Comparison of ENCODE assay signal across 8 mouse cellular contexts in genomic region chr11:99024468-99025134, GRCm38 (mm10). TPM values are rescaled to one million over a fixed set of nuclear protein-coding genes. Genes with fewer than 3 reads are reported as not detected.
DNase-seq lines count a peak whose midpoint lies in the region; ATAC-seq and TF ChIP-seq lines count a peak whose summit lies in the region.

No protein-coding gene starts in this region.

- no peak for TF ChIP-seq POLR2A in small intestine, adult 2 months (IDR thresholded peaks at IDR 0.05; ENCODE audit: low read depth, low read length)

- WGBS in limb, embryonic 12.5 days = 52% methylated on average over 18 of the region's 18 CpGs
- 33% methylated on average over 18 of the region's 18 CpGs for WGBS in small intestine, adult 2 months

- no peak for DNase-seq in frontal cortex, postnatal 14 days (ENCODE audit: low spot score in 2 of 2)
- no peak for DNase-seq in B cell, adult 2 months
- no peak for DNase-seq in adrenal gland, postnatal 10 days

- no peaks in the 10 kb centered on the region; the same call in 1 of the 2 replicates for H3K9me3 ChIP-seq in megakaryocyte, embryonic 14.5 days
- H3K9me3 ChIP-seq in limb, embryonic 12.5 days = no peaks in the 10 kb centered on the region

- 0 out of 2 replicates have a peak overlapping the region, but pooled peaks have one; percentile 29 for H3K27ac ChIP-seq in limb, embryonic 12.5 days
- H3K27ac ChIP-seq in small intestine, adult 2 months (ENCODE audit: insufficient read depth, low read depth, low read length) = no peak overlapping the region

- TF ChIP-seq CTCF in small intestine, adult 2 months (IDR thresholded peaks at IDR 0.05; ENCODE audit: extremely low read depth, insufficient read length, insufficient replicate concordance, low read depth, low read length) = no peak

- no peaks in the 10 kb centered on the region for H3K27me3 ChIP-seq in megakaryocyte, embryonic 14.5 days (replicated peaks)
- no peaks in the 10 kb centered on the region for H3K27me3 ChIP-seq in limb, embryonic 12.5 days
- H3K27me3 ChIP-seq in small intestine, adult 2 months (ENCODE audit: control insufficient read depth, insufficient read depth, low read length) = no peaks in the 10 kb centered on the region

- H3K4me2 ChIP-seq in limb, embryonic 12.5 days = peak overlapping the region; percentile 42

- H3K4me3 ChIP-seq in megakaryocyte, embryonic 14.5 days (replicated peaks) = peak overlapping the region; percentile 95
- H3K4me3 ChIP-seq in limb, embryonic 12.5 days (replicated peaks) = peak overlapping the region; percentile 77
- peak overlapping the region; percentile 52 for H3K4me3 ChIP-seq in small intestine, adult 2 months (ENCODE audit: low read depth, low read length)

- peaks cover 42% of the 10 kb centered on the region for H3K4me1 ChIP-seq in megakaryocyte, embryonic 14.5 days
- peaks cover 19% of the 10 kb centered on the region for H3K4me1 ChIP-seq in limb, embryonic 12.5 days (replicated peaks)
- H3K4me1 ChIP-seq in small intestine, adult 2 months (ENCODE audit: control insufficient read depth, insufficient read depth, insufficient read length, low read length) = no peaks in the 10 kb centered on the region

- no peak overlapping the region for H3K9ac ChIP-seq in limb, embryonic 12.5 days (replicated peaks)

- peaks cover 24% of the 10 kb centered on the region for H3K36me3 ChIP-seq in megakaryocyte, embryonic 14.5 days (replicated peaks; ENCODE audit: low read length)
- peaks cover 30% of the 10 kb centered on the region for H3K36me3 ChIP-seq in limb, embryonic 12.5 days
- peaks cover 3% of the 10 kb centered on the region; the same call in 1 of the 2 replicates for H3K36me3 ChIP-seq in small intestine, adult 2 months (ENCODE audit: control insufficient read depth, insufficient read depth, low read length)

- ATAC-seq in megakaryocyte, adult 5-6 weeks (ENCODE audit: poor library complexity, severe bottlenecking) = no peak
- ATAC-seq in erythroid progenitor cell, adult 5-6 weeks (replicated peaks; ENCODE audit: low FRiP score, poor library complexity, severe bottlenecking) = 0 out of 2 replicates have a peak, but pooled peaks have one; percentile 7
- ATAC-seq in limb, embryonic 12.5 days (ENCODE audit: insufficient number of reproducible peaks, insufficient read depth, low FRiP score, low TSS enrichment, low read depth) = peak; percentile 7; the same call in 1 of the 2 replicates

RNA-seq across cellular contexts. Expression of gene Top2a, which starts 0.6 kb away (rescaled TPM):
- 6.9 and 12.1 TPM in 2 replicates for polyA plus RNA-seq in megakaryocyte, embryonic 14.5 days (2012; ENCODE audit: insufficient read depth, low replicate concordance)
- total RNA-seq in megakaryocyte, adult 5-6 weeks (2015) = 299 and 310 TPM in 2 replicates
- total RNA-seq in megakaryocyte, adult 5-6 weeks (2017) = 694 and 703 TPM in 2 replicates
- total RNA-seq in erythroid progenitor cell, adult 5-6 weeks (2015; ENCODE audit: low replicate concordance) = 1,106 and 1,185 TPM in 2 replicates
- 1,820 and 2,303 TPM in 2 replicates for total RNA-seq in erythroid progenitor cell, adult 5-6 weeks (2017; ENCODE audit: low replicate concordance)
- polyA plus RNA-seq in limb, embryonic 12.5 days (2016; fragmentation: Nextera tagmentation; extraction: Ambion mirVana) = 347 and 362 TPM in 2 replicates
- 1.7 and 5.8 TPM in 2 replicates for polyA plus RNA-seq in small intestine, adult 2 months (2012; rRNA removed)
- total RNA-seq in adrenal gland, postnatal 10 days (2021) = 10 to 100 TPM; 54.0 to 73.1 TPM

RNA-seq across cellular contexts. Expression of gene Igfbp4, which starts 16.4 kb away (rescaled TPM):
- 28.0 and 111 TPM in 2 replicates for polyA plus RNA-seq in megakaryocyte, embryonic 14.5 days (2012; ENCODE audit: insufficient read depth, low replicate concordance)
- total RNA-seq in megakaryocyte, adult 5-6 weeks (2015) = 16.0 and 17.3 TPM in 2 replicates
- 31.3 and 33.3 TPM in 2 replicates for total RNA-seq in megakaryocyte, adult 5-6 weeks (2017)
- total RNA-seq in erythroid progenitor cell, adult 5-6 weeks (2015; ENCODE audit: low replicate concordance) = 12.2 and 25.2 TPM in 2 replicates
- total RNA-seq in erythroid progenitor cell, adult 5-6 weeks (2017; ENCODE audit: low replicate concordance) = 5.8 and 8.1 TPM in 2 replicates
- 1,037 and 1,115 TPM in 2 replicates for polyA plus RNA-seq in limb, embryonic 12.5 days (2016; fragmentation: Nextera tagmentation; extraction: Ambion mirVana)
- 71.6 and 78.1 TPM in 2 replicates for polyA plus RNA-seq in small intestine, adult 2 months (2012; rRNA removed)
- total RNA-seq in adrenal gland, postnatal 10 days (2021) = 100 to 1,000 TPM; 219 to 333 TPM

RNA-seq across cellular contexts. Expression of gene Gjd3, which starts 41.8 kb away (rescaled TPM):
- not detected in 2 replicates for polyA plus RNA-seq in megakaryocyte, embryonic 14.5 days (2012; ENCODE audit: insufficient read depth, low replicate concordance)
- not detected in 2 replicates for total RNA-seq in megakaryocyte, adult 5-6 weeks (2015)
- not detected in 2 replicates for total RNA-seq in megakaryocyte, adult 5-6 weeks (2017)
- not detected in 2 replicates for total RNA-seq in erythroid progenitor cell, adult 5-6 weeks (2015; ENCODE audit: low replicate concordance)
- not detected in 2 replicates for total RNA-seq in erythroid progenitor cell, adult 5-6 weeks (2017; ENCODE audit: low replicate concordance)
- polyA plus RNA-seq in limb, embryonic 12.5 days (2016; fragmentation: Nextera tagmentation; extraction: Ambion mirVana) = 0.51 TPM in 1 of 2 replicates, not detected in the other
- polyA plus RNA-seq in small intestine, adult 2 months (2012; rRNA removed) = 3.6 and 5.8 TPM in 2 replicates
- total RNA-seq in adrenal gland, postnatal 10 days (2021) = under 1 TPM; 0.45 to 0.73 TPM

Comparison
In these comparisons a context has a peak if more than half of its experiments do, and no peak if none do; other contexts are left out.
1. RNA of gene Top2a, which starts 0.6 kb away (total RNA-seq): 1,106 to 2,303 TPM in erythroid progenitor cell, adult 5-6 weeks and 299 to 703 TPM in megakaryocyte, adult 5-6 weeks; 54.0 to 73.1 TPM in adrenal gland, postnatal 10 days; every median in the first group is over 4 times any median in the second.
2. RNA of gene Igfbp4, which starts 16.4 kb away (total RNA-seq): 219 to 333 TPM in adrenal gland, postnatal 10 days; 16.0 to 33.3 TPM in megakaryocyte, adult 5-6 weeks and 5.8 to 25.2 TPM in erythroid progenitor cell, adult 5-6 weeks; every median in the first group is over 4 times any median in the second.
3. Peak in every context shown above with its lines, with median percentiles within 50 percentile points of each other: H3K4me3 ChIP-seq.